Mouse (Mus musculus) heart, adult 2 months (tissue): ENCODE measurements around the gene Aldh18a1.

Source experiments
- CTCF ChIP-seq: fragments of 200-600 bp; IDR thresholded peaks from 2 replicates; pipeline ENCODE4 v1.8.1; 2022; ENCODE audit warnings: antibody characterized with exemption, mild to moderate bottlenecking, moderate library complexity
- EP300 ChIP-seq: fragments of 200-500 bp; IDR thresholded peaks from 2 replicates; pipeline ENCODE4 v1.6.1; 2011; ENCODE audit warnings: low read depth, low read length, control low read depth; ENCODE audit not compliant: insufficient read depth
- POLR2A ChIP-seq: fragments of 200-500 bp; IDR thresholded peaks from 2 replicates; pipeline ENCODE4 v1.6.1; 2011; ENCODE audit warnings: mild to moderate bottlenecking, low read depth, low read length, control low read depth; ENCODE audit not compliant: insufficient read depth

DNA sequence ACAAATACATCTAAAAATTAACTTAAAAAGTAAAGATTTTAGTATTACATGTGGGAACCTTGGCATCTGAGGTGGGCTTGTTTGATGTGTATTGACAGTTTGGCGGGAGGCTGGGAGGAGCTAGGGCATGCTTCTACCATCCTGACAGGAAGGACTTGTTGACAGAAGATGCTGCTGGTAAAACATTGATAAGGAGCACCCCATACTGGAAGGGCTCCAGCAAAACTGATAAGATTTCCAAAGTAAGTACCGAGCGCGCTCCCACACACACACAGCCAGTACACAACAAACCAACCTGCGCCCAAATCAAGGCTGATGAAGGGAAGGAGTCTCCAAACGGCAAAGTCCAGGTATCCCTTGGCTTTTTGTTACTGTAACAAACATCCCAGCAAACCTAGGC is 51.7 kb downstream of the Aldh18a1 start:
- TF ChIP-seq CTCF (no peak), POLR2A (no peak), EP300 (no peak)
